Mouse (Mus musculus) brain, embryonic 14.5 days (tissue): ENCODE data around the gene Mkln1.

ENCODE experiments used
- CTCF ChIP-seq: fragments of 200-500 bp; IDR thresholded peaks from 2 replicates; pipeline ENCODE4 v1.5.1; 2012; ENCODE audit warnings: inconsistent platforms, mild to moderate bottlenecking, moderate library complexity, borderline replicate concordance; ENCODE audit not compliant: insufficient read depth, insufficient read length; ENCODE audit errors: extremely low read depth
- POLR2A ChIP-seq: fragments of 200-500 bp; IDR thresholded peaks from 2 replicates; pipeline ENCODE4 v1.6.1; 2012; ENCODE audit warnings: mild to moderate bottlenecking, inconsistent platforms, borderline replicate concordance; ENCODE audit not compliant: poor library complexity, insufficient read depth, insufficient read length, severe bottlenecking; ENCODE audit errors: extremely low read depth

GRCm38 (mm10) chr6:31373084-31373673 lies 25.4 kb upstream of the Mkln1 start:
- TF ChIP-seq CTCF (no peak), POLR2A (no peak)
